Mouse (Mus musculus) CH12.LX (cell line): ENCODE results near the gene Cycs. TPM values are rescaled to one million over a fixed set of nuclear protein-coding genes. Genes with fewer than 3 reads are reported as not detected.

ENCODE experiments used
- DNase-seq: peaks from one replicate; pipeline ENCODE4 v3.0.0-alpha.2; 2013; ENCODE audit errors: extremely low read depth
- H3K27ac ChIP-seq: 2 replicates; pipeline ENCODE4 v1.5.1; 2012; ENCODE audit warnings: low read depth, mild to moderate bottlenecking, control low read depth, moderate library complexity; ENCODE audit not compliant: insufficient read depth
- H3K27me3 ChIP-seq: replicated peaks from 2 replicates; pipeline ENCODE3; 2012; ENCODE audit warnings: inconsistent platforms
- H3K36me3 ChIP-seq, 2 experiments: replicated peaks in 1 of 2; 2 replicates each; pipeline versions ENCODE3 to v1.6.1; 2012; ENCODE audit warnings: inconsistent platforms in 1 of 2, low read length in 1 of 2, mild to moderate bottlenecking in 1 of 2, mixed read lengths in 1 of 2, moderate library complexity in 1 of 2; ENCODE audit not compliant: control insufficient read depth in 1 of 2, insufficient read depth in 1 of 2
- H3K4me1 ChIP-seq, 2 experiments: 2 replicates each; pipeline ENCODE4 v1.6.1; 2012; ENCODE audit warnings: inconsistent platforms in 1 of 2, moderate library complexity in 1 of 2; ENCODE audit not compliant: insufficient read depth in 2 of 2, control insufficient read depth in 1 of 2
- H3K4me2 ChIP-seq: 2 replicates; pipeline ENCODE4 v1.6.1; 2012; ENCODE audit warnings: low read depth, mild to moderate bottlenecking, control low read depth; ENCODE audit not compliant: poor library complexity, insufficient read depth, severe bottlenecking
- H3K4me3 ChIP-seq, 3 experiments: fragments of 150-350 bp in 1 of 3; sonication (generic) in 1 of 3; replicated peaks in 1 of 3; 2 replicates each; pipeline versions ENCODE3 to v1.5.1; 2011 to 2012; ENCODE audit warnings: low read depth in 2 of 3, low read length in 2 of 3, mild to moderate bottlenecking in 2 of 3, moderate library complexity in 2 of 3, control low read depth in 1 of 3, improper control_type of control experiment in 1 of 3, inconsistent platforms in 1 of 3, mixed read lengths in 1 of 3; ENCODE audit not compliant: poor library complexity in 1 of 3
- H3K79me2 ChIP-seq: replicated peaks from 2 replicates; pipeline ENCODE4 v1.6.1; 2012; ENCODE audit warnings: mild to moderate bottlenecking, moderate library complexity; ENCODE audit not compliant: control insufficient read depth, poor library complexity, insufficient read depth, severe bottlenecking; ENCODE audit errors: extremely low read depth
- H3K9ac ChIP-seq: 2 replicates; pipeline ENCODE4 v1.6.1; 2012; ENCODE audit warnings: low read depth, mild to moderate bottlenecking, control low read depth, moderate library complexity; ENCODE audit not compliant: insufficient read depth
- H3K9me3 ChIP-seq: replicated peaks from 2 replicates; pipeline ENCODE3; 2012; ENCODE audit warnings: low read length, inconsistent platforms, mixed read lengths
- BHLHE40 ChIP-seq: IDR thresholded peaks from 2 replicates; pipeline ENCODE4 v1.6.1; 2011; ENCODE audit warnings: mild to moderate bottlenecking, low read depth, low read length, improper control_type of control experiment
- CHD1 ChIP-seq: IDR thresholded peaks from 2 replicates; pipeline ENCODE4 v1.6.1; 2012; ENCODE audit warnings: low read depth, low read length, improper control_type of control experiment, inconsistent platforms
- CHD2 ChIP-seq: IDR thresholded peaks from 2 replicates; pipeline ENCODE4 v1.6.1; 2011; ENCODE audit warnings: low read length, improper control_type of control experiment
- CTCF ChIP-seq, 2 experiments: IDR thresholded peaks in 1 of 2; conservative IDR thresholded peaks in 1 of 2; 2 replicates each; pipeline ENCODE4 v1.5.1; 2011 to 2012; ENCODE audit warnings: low read depth in 2 of 2, low read length in 2 of 2, improper control_type of control experiment in 1 of 2, inconsistent platforms in 1 of 2, mild to moderate bottlenecking in 1 of 2, moderate library complexity in 1 of 2
- E2F4 ChIP-seq: IDR thresholded peaks from 2 replicates; pipeline ENCODE4 v1.6.1; 2011; ENCODE audit warnings: low read depth, low read length, improper control_type of control experiment; ENCODE audit not compliant: insufficient replicate concordance
- ETS1 ChIP-seq: conservative IDR thresholded peaks from 2 replicates; pipeline ENCODE4 v1.6.1; 2012; ENCODE audit warnings: low read depth, mild to moderate bottlenecking, inconsistent platforms, low read length, improper control_type of control experiment, moderate library complexity
- HCFC1 ChIP-seq: IDR thresholded peaks from 2 replicates; pipeline ENCODE4 v1.6.1; 2012; ENCODE audit warnings: low read depth, mild to moderate bottlenecking, inconsistent platforms, low read length, improper control_type of control experiment
- IRF4 ChIP-seq: IDR thresholded peaks from 2 replicates; pipeline ENCODE4 v1.6.1; 2014; ENCODE audit warnings: low read depth, mild to moderate bottlenecking, inconsistent platforms, low read length, improper control_type of control experiment
- JUN ChIP-seq: IDR thresholded peaks from 2 replicates; pipeline ENCODE4 v1.6.1; 2011; ENCODE audit warnings: low read depth, mild to moderate bottlenecking, low read length, improper control_type of control experiment, moderate library complexity; ENCODE audit not compliant: insufficient read depth
- JUND ChIP-seq: conservative IDR thresholded peaks from 2 replicates; pipeline ENCODE4 v1.6.1; 2011; ENCODE audit warnings: low read depth, low read length, improper control_type of control experiment
- KAT2A ChIP-seq: IDR thresholded peaks from 2 replicates; pipeline ENCODE4 v1.6.1; 2012; ENCODE audit warnings: low read length, improper control_type of control experiment, inconsistent platforms; ENCODE audit not compliant: insufficient replicate concordance
- MAFK ChIP-seq: IDR thresholded peaks from 2 replicates; pipeline ENCODE4 v1.6.1; 2011; ENCODE audit warnings: low read length, improper control_type of control experiment; ENCODE audit not compliant: insufficient replicate concordance
- MAX ChIP-seq: IDR thresholded peaks from 2 replicates; pipeline ENCODE4 v1.6.1; 2011; ENCODE audit warnings: low read length, improper control_type of control experiment
- MAZ ChIP-seq: IDR thresholded peaks from 2 replicates; pipeline ENCODE4 v1.6.1; 2012; ENCODE audit warnings: low read depth, mild to moderate bottlenecking, inconsistent platforms, low read length, improper control_type of control experiment, moderate library complexity
- MEF2A ChIP-seq: IDR thresholded peaks from 2 replicates; pipeline ENCODE4 v1.6.1; 2014; ENCODE audit warnings: low read depth, mild to moderate bottlenecking, inconsistent platforms, low read length, improper control_type of control experiment, borderline replicate concordance
- NELFE ChIP-seq: IDR thresholded peaks from 2 replicates; pipeline ENCODE4 v1.6.1; 2011; ENCODE audit warnings: low read depth, low read length, improper control_type of control experiment
- NRF1 ChIP-seq: IDR thresholded peaks from 2 replicates; pipeline ENCODE4 v1.6.1; 2014; ENCODE audit warnings: low read depth, mild to moderate bottlenecking, inconsistent platforms, low read length, improper control_type of control experiment, moderate library complexity
- POLR2A ChIP-seq: IDR thresholded peaks from 2 replicates; pipeline ENCODE4 v1.6.1; 2011; ENCODE audit warnings: low read depth, mild to moderate bottlenecking, improper control_type of control experiment, low read length
- POLR2AphosphoS2 ChIP-seq: IDR thresholded peaks from 2 replicates; pipeline ENCODE4 v1.6.1; 2011; ENCODE audit warnings: low read depth, low read length, improper control_type of control experiment
- RAD21 ChIP-seq: IDR thresholded peaks from 2 replicates; pipeline ENCODE4 v1.6.1; 2011; ENCODE audit warnings: low read depth, mild to moderate bottlenecking, low read length, improper control_type of control experiment, moderate library complexity
- RCOR1 ChIP-seq: conservative IDR thresholded peaks from 2 replicates; pipeline ENCODE4 v1.6.1; 2012; ENCODE audit warnings: low read depth, mild to moderate bottlenecking, inconsistent platforms, low read length, improper control_type of control experiment
- SIN3A ChIP-seq: IDR thresholded peaks from 2 replicates; pipeline ENCODE4 v1.6.1; 2012; ENCODE audit warnings: low read length, improper control_type of control experiment, inconsistent platforms
- SMC3 ChIP-seq: IDR thresholded peaks from 2 replicates; pipeline ENCODE4 v1.6.1; 2011; ENCODE audit warnings: low read depth, low read length, improper control_type of control experiment
- TBP ChIP-seq: conservative IDR thresholded peaks from 2 replicates; pipeline ENCODE4 v1.6.1; 2011; ENCODE audit warnings: low read depth, low read length, improper control_type of control experiment
- TCF12 ChIP-seq: IDR thresholded peaks from 2 replicates; pipeline ENCODE4 v1.6.1; 2014; ENCODE audit warnings: low read depth, mild to moderate bottlenecking, inconsistent platforms, low read length, improper control_type of control experiment
- UBTF ChIP-seq: IDR thresholded peaks from 2 replicates; pipeline ENCODE4 v1.6.1; 2012; ENCODE audit warnings: low read depth, mild to moderate bottlenecking, inconsistent platforms, low read length, improper control_type of control experiment, moderate library complexity
- USF1 ChIP-seq: IDR thresholded peaks from 2 replicates; pipeline ENCODE4 v1.6.1; 2014; ENCODE audit warnings: low read depth, mild to moderate bottlenecking, inconsistent platforms, low read length, improper control_type of control experiment
- ZC3H11A ChIP-seq: IDR thresholded peaks from 2 replicates; pipeline ENCODE4 v1.6.1; 2012; ENCODE audit warnings: low read depth, mild to moderate bottlenecking, inconsistent platforms, low read length, improper control_type of control experiment
- ZKSCAN1 ChIP-seq: IDR thresholded peaks from 2 replicates; pipeline ENCODE4 v1.6.1; 2012; ENCODE audit warnings: low read depth, inconsistent platforms, low read length, improper control_type of control experiment, borderline replicate concordance
- ZMIZ1 ChIP-seq: IDR thresholded peaks from 2 replicates; pipeline ENCODE4 v1.6.1; 2012; ENCODE audit warnings: low read depth, mild to moderate bottlenecking, inconsistent platforms, low read length, improper control_type of control experiment
- ZNF384 ChIP-seq: IDR thresholded peaks from 2 replicates; pipeline ENCODE4 v1.6.1; 2012; ENCODE audit warnings: low read depth, low read length, improper control_type of control experiment, inconsistent platforms
- dilution Hi-C: fragments of 300-500 bp; cut with MboI; formaldehyde crosslinking; loops from 2 replicates; pipeline ENCODE4 v1.14.3; 2020; ENCODE audit warnings: low sequenced_read_pairs; ENCODE audit not compliant: extremely low pct_unique_long_range_greater_than_20kb, extremely low pct_ligation_motif_present
- in situ Hi-C: fragments of 300-500 bp; cut with MboI; formaldehyde crosslinking; loops from 3 replicates; pipeline ENCODE4 v1.14.3; 2019; ENCODE audit warnings: low sequenced_read_pairs, low pct_ligation_motif_present, low pct_unique_long_range_greater_than_20kb, mixed read lengths
- polyA plus RNA-seq: library from polyadenylated mRNA; unstranded; fragments of >175 nt; gene quantifications from 2 replicates; pipeline ENCODE4 v1.2.1, GENCODE M21; 2012; ENCODE audit warnings: low read depth; ENCODE audit not compliant: insufficient read length
- total RNA-seq, 2 experiments: library from RNA; depleted of rRNA; stranded (reverse); fragments of 300-350 nt in 1 of 2; fragments of >200 nt in 1 of 2; gene quantifications; 2 replicates each; pipeline ENCODE4 v1.2.3; 2012 to 2014

Cycs gene
- total and polyA plus RNA-seq, 3 experiments: 34.2 to 122 (median 44.6) TPM

- Histone ChIP-seq H3K4me2 (no peak overlapping the region), H3K36me3 (peaks cover 8 to 18% of the 10 kb centered on the region in 2 experiments), H3K4me1 (peaks cover 9 to 52% of the 10 kb centered on the region in 2 experiments), H3K27me3 (no peaks in the 10 kb centered on the region), H3K4me3 (no peak overlapping the region), H3K79me2 (peaks cover 11% of the 10 kb centered on the region), H3K9ac (no peak overlapping the region)
- in situ Hi-C loops: no loop called here
- DNase-seq: no peak
- TF ChIP-seq TBP: no peak
- no peak for TF ChIP-seq SIN3A
- no peak for TF ChIP-seq CHD2
- TF ChIP-seq UBTF: no peak
- no peak for TF ChIP-seq CHD1
- no peak for TF ChIP-seq MEF2A
- no peak for TF ChIP-seq CTCF (conservative IDR thresholded peaks at IDR 0.05 in 1 of 2, IDR thresholded peaks at IDR 0.05 in 1 of 2; ENCODE audit: low read depth in 2 of 2, low read length in 2 of 2)
- TF ChIP-seq JUN: no peak
- TF ChIP-seq ZC3H11A: no peak
- TF ChIP-seq ZNF384: no peak
- TF ChIP-seq MAFK: no peak
- TF ChIP-seq ZKSCAN1: no peak
- TF ChIP-seq, all 38 proteins: peak for 0
- Histone ChIP-seq H3K9me3 (no peaks in the 10 kb centered on the region), H3K27ac (no peak overlapping the region)
- dilution Hi-C loops: no loop called here
Observed at GRCm38 (mm10) chr6:50562421-50562820, 3.9 kb downstream of the Cycs start.

GRCm38 (mm10) chr6:50560776-50561175 lies 5.6 kb downstream of the Cycs start:
- peak; percentile 59 for DNase-seq
- Histone ChIP-seq H3K4me2 (no peak overlapping the region; the same call in none of the 2 replicates), H3K36me3 (peaks cover 8 to 18% of the 10 kb centered on the region in 2 experiments), H3K27ac (peak overlapping the region; percentile 42), H3K4me3 (no peak overlapping the region), H3K9me3 (no peaks in the 10 kb centered on the region), H3K4me1 (peaks cover 9 to 48% of the 10 kb centered on the region in 2 experiments), H3K9ac (no peak overlapping the region), H3K27me3 (no peaks in the 10 kb centered on the region), H3K79me2 (peaks cover 7% of the 10 kb centered on the region)
- dilution Hi-C loops: no loop called here
- in situ Hi-C loops: no loop called here
- TF ChIP-seq ZMIZ1 (peak; percentile 52; the same call in 1 of the 2 replicates), NELFE (no peak), TBP (no peak), MAZ (no peak), CHD2 (peak; percentile 53; the same call in 1 of the 2 replicates), RCOR1 (peak; percentile 91), IRF4 (peak; percentile 98), JUND (peak; percentile 85), USF1 (no peak), KAT2A (no peak), E2F4 (no peak), JUN (peak; percentile 80), POLR2AphosphoS2 (no peak), ZKSCAN1 (no peak), HCFC1 (no peak), MEF2A (peak; percentile 69; the same call in 1 of the 2 replicates), ZC3H11A (no peak), TCF12 (peak; percentile 66; the same call in 1 of the 2 replicates), SMC3 (no peak), ETS1 (peak; percentile 97), UBTF (no peak), ZNF384 (no peak), RAD21 (no peak), SIN3A (peak; percentile 97), MAFK (peak; percentile 49; the same call in 1 of the 2 replicates), BHLHE40 (peak; percentile 60; the same call in 1 of the 2 replicates), MAX (peak; percentile 39; the same call in 1 of the 2 replicates), POLR2A (no peak), NRF1 (no peak)
